8 mouse cellular contexts compared by ENCODE assay signal in genomic region chr10:80622661-80623456, GRCm38 (mm10). TPM values are rescaled to one million over a fixed set of nuclear protein-coding genes. Genes with fewer than 3 reads are reported as not detected.
DNase-seq lines count a peak whose midpoint lies in the region; ATAC-seq and TF ChIP-seq lines count a peak whose summit lies in the region.

Gene Csnk1g2, plus strand, starts transcription at chr10:80622838.

- H3K4me2 ChIP-seq in CH12.LX (ENCODE audit: insufficient read depth, low read depth, poor library complexity, severe bottlenecking) = peak within 1 kb of the TSS; percentile 98
- peak within 1 kb of the TSS; percentile 85 for H3K4me2 ChIP-seq in heart, postnatal 0 days (ENCODE audit: low read depth, low read length)
- H3K4me2 ChIP-seq in liver, embryonic 16.5 days (ENCODE audit: low read depth, low read length) = peak within 1 kb of the TSS; percentile 96

- dilution Hi-C loops in CH12.LX (cut with MboI; ENCODE audit: extremely low pct_ligation_motif_present, extremely low pct_unique_long_range_greater_than_20kb, low sequenced_read_pairs) = no loop called here

- TF ChIP-seq CTCF in CH12.LX (conservative IDR thresholded peaks at IDR 0.05 in 1 of 2, IDR thresholded peaks at IDR 0.05 in 1 of 2; ENCODE audit: low read depth in 2 of 2, low read length in 2 of 2) = no peak
- no peak for TF ChIP-seq CTCF in heart, postnatal 0 days (IDR thresholded peaks at IDR 0.05; ENCODE audit: low read depth)

- H3K36me3 ChIP-seq in CH12.LX (replicated peaks in 1 of 2; ENCODE audit: control insufficient read depth in 1 of 2, insufficient read depth in 1 of 2, low read length in 1 of 2) = peaks cover 3 to 33% of the 10 kb centered on the region in 2 experiments
- no peaks in the 10 kb centered on the region; the same call in 1 of the 2 replicates for H3K36me3 ChIP-seq in heart, postnatal 0 days (replicated peaks; ENCODE audit: control insufficient read depth, insufficient read depth, low read length)
- no peaks in the 10 kb centered on the region for H3K36me3 ChIP-seq in liver, embryonic 16.5 days (ENCODE audit: control insufficient read depth, insufficient read depth)

- TF ChIP-seq POLR2A in CH12.LX (IDR thresholded peaks at IDR 0.05; ENCODE audit: low read depth, low read length) = no peak; the same call in 1 of the 2 replicates

- no peak for TF ChIP-seq RAD21 in CH12.LX (IDR thresholded peaks at IDR 0.05; ENCODE audit: low read depth, low read length)

- H3K27me3 ChIP-seq in CH12.LX (replicated peaks) = no peaks in the 10 kb centered on the region
- no peaks in the 10 kb centered on the region for H3K27me3 ChIP-seq in heart, postnatal 0 days (ENCODE audit: control insufficient read depth, insufficient read depth, low read length)
- H3K27me3 ChIP-seq in liver, embryonic 16.5 days (ENCODE audit: control insufficient read depth, insufficient read depth, low read depth, low read length) = no peaks in the 10 kb centered on the region

- H3K4me1 ChIP-seq in CH12.LX (ENCODE audit: control insufficient read depth in 1 of 2, insufficient read depth in 2 of 2) = peaks cover 27 to 49% of the 10 kb centered on the region in 2 experiments
- peaks cover 33% of the 10 kb centered on the region for H3K4me1 ChIP-seq in heart, postnatal 0 days (ENCODE audit: control insufficient read depth, insufficient read depth)
- peaks cover 48% of the 10 kb centered on the region for H3K4me1 ChIP-seq in liver, embryonic 16.5 days (ENCODE audit: control insufficient read depth, low read depth, low read length)

- H3K9ac ChIP-seq in CH12.LX (ENCODE audit: insufficient read depth, low read depth) = peak within 1 kb of the TSS; percentile 99
- H3K9ac ChIP-seq in heart, postnatal 0 days (replicated peaks; ENCODE audit: low read depth, low read length) = peak within 1 kb of the TSS; percentile 77
- H3K9ac ChIP-seq in liver, embryonic 16.5 days (ENCODE audit: low read depth, low read length) = peak within 1 kb of the TSS; percentile 93

- no peak for TF ChIP-seq EP300 in CH12.LX (IDR thresholded peaks at IDR 0.05; ENCODE audit: low read length)
- TF ChIP-seq EP300 in heart, postnatal 0 days (IDR thresholded peaks at IDR 0.05; ENCODE audit: low read depth) = peak; percentile 13; the same call in 1 of the 2 replicates

- peaks cover 32% of the 10 kb centered on the region for H3K79me2 ChIP-seq in CH12.LX (replicated peaks; ENCODE audit: control insufficient read depth, extremely low read depth, insufficient read depth, poor library complexity, severe bottlenecking)

- H3K9me3 ChIP-seq in CH12.LX (replicated peaks; ENCODE audit: low read length) = no peaks in the 10 kb centered on the region
- H3K9me3 ChIP-seq in heart, postnatal 0 days (replicated peaks; ENCODE audit: control insufficient read depth, low read length) = no peaks in the 10 kb centered on the region
- no peaks in the 10 kb centered on the region for H3K9me3 ChIP-seq in liver, embryonic 16.5 days (replicated peaks; ENCODE audit: control insufficient read depth, low read length)

- peak within 1 kb of the TSS; percentile 87 to 99 (median 99) for H3K4me3 ChIP-seq in CH12.LX (replicated peaks in 1 of 3; ENCODE audit: low read depth in 2 of 3, low read length in 2 of 3, poor library complexity in 1 of 3)
- H3K4me3 ChIP-seq in heart, postnatal 0 days (ENCODE audit: low read depth, low read length) = peak within 1 kb of the TSS; percentile 82
- H3K4me3 ChIP-seq in liver, embryonic 16.5 days (ENCODE audit: low read depth, low read length) = peak within 1 kb of the TSS; percentile 86

- in situ Hi-C loops in CH12.LX (cut with MboI; ENCODE audit: low pct_ligation_motif_present, low pct_unique_long_range_greater_than_20kb, low sequenced_read_pairs) = no loop called here

- DNase-seq in CH12.LX (ENCODE audit: extremely low read depth) = peak; percentile 39
- DNase-seq in adrenal gland, adult (ENCODE audit: inconsistent age in 2 of 2, low spot score in 1 of 2) = peak; percentile 79 to 88
- DNase-seq in heart, postnatal 0 days (ENCODE audit: low spot score) = peak; percentile 27
- DNase-seq in kidney, postnatal 36 days = peak; percentile 29 to 72
- no peak for DNase-seq in c-Kit-positive CD71-positive TER-119-positive erythroid progenitor cells, embryonic 14.5 days (ENCODE audit: low spot score)

- H3K27ac ChIP-seq in CH12.LX (ENCODE audit: insufficient read depth, low read depth) = peak within 1 kb of the TSS; percentile 80
- peak within 1 kb of the TSS; percentile 88 for H3K27ac ChIP-seq in heart, postnatal 0 days (ENCODE audit: low read depth)
- peak within 1 kb of the TSS; percentile 98 for H3K27ac ChIP-seq in liver, embryonic 16.5 days (ENCODE audit: low read length)

- WGBS in heart, postnatal 0 days = under 1% methylated on average over 72 of the region's 85 CpGs
- under 1% methylated on average over 63 of the region's 85 CpGs for WGBS in liver, embryonic 16.5 days (ENCODE audit: insufficient replicate concordance)

- no peak for ATAC-seq in erythroid progenitor cell, adult 5-6 weeks (replicated peaks; ENCODE audit: low FRiP score, poor library complexity, severe bottlenecking)
- ATAC-seq in heart, postnatal 0 days (ENCODE audit: insufficient read depth, low read depth) = peak; percentile 36
- peak; percentile 84 for ATAC-seq in liver, embryonic 16.5 days (ENCODE audit: low read depth)
- ATAC-seq in neutrophil, adult 5-6 weeks (ENCODE audit: extremely low read depth, insufficient number of reproducible peaks, low FRiP score, poor library complexity, severe bottlenecking) = no peak

TF ChIP-seq in CH12.LX, 34 proteins besides CTCF, POLR2A, EP300 and RAD21:
- TF ChIP-seq JUN (IDR thresholded peaks at IDR 0.05; ENCODE audit: insufficient read depth, low read depth, low read length) (no peak), ELF1 (IDR thresholded peaks at IDR 0.05; ENCODE audit: low read depth, low read length) (peak; percentile 51; the same call in 1 of the 2 replicates), ZMIZ1 (IDR thresholded peaks at IDR 0.05; ENCODE audit: low read depth, low read length) (0 out of 2 replicates have a peak, but pooled peaks have one; percentile 16), USF1 (IDR thresholded peaks at IDR 0.05; ENCODE audit: low read depth, low read length) (peak; percentile 18; the same call in 1 of the 2 replicates), PAX5 (IDR thresholded peaks at IDR 0.05; ENCODE audit: low read length) (no peak), HCFC1 (IDR thresholded peaks at IDR 0.05; ENCODE audit: low read depth, low read length) (peak; percentile 41), TCF12 (IDR thresholded peaks at IDR 0.05; ENCODE audit: low read depth, low read length) (0 out of 2 replicates have a peak, but pooled peaks have one; percentile 37), NRF1 (IDR thresholded peaks at IDR 0.05; ENCODE audit: low read depth, low read length) (peak; percentile 96), NELFE (IDR thresholded peaks at IDR 0.05; ENCODE audit: low read depth, low read length) (peak; percentile 56)

RNA-seq across cellular contexts. Expression of gene Csnk1g2, which starts in this region (rescaled TPM):
- total RNA-seq in CH12.LX (2012; rRNA removed) (44.1 and 50.3 TPM in 2 replicates), CH12.LX (2014; rRNA removed) (44.3 and 50.1 TPM in 2 replicates)
- 55.9 and 59.0 TPM in 2 replicates for polyA plus RNA-seq in CH12.LX (2012; ENCODE audit: insufficient read length, low read depth)
- total RNA-seq in erythroid progenitor cell, adult 5-6 weeks (2015; ENCODE audit: low replicate concordance) = 31.4 and 58.0 TPM in 2 replicates
- total RNA-seq in erythroid progenitor cell, adult 5-6 weeks (2017; ENCODE audit: low replicate concordance) = 50.1 and 62.4 TPM in 2 replicates
- 141 and 149 TPM in 2 replicates for total RNA-seq in heart, postnatal 0 days (2014; rRNA removed; ENCODE audit: low replicate concordance)
- 69.1 and 75.6 TPM in 2 replicates for polyA plus RNA-seq in heart, postnatal 0 days (2015; fragmentation: Nextera tagmentation; extraction: Ambion mirVana)
- polyA plus RNA-seq in liver, embryonic 16.5 days (2015; fragmentation: Nextera tagmentation; extraction: Ambion mirVana) = 5.0 and 9.8 TPM in 2 replicates
- total RNA-seq in neutrophil, adult 5-6 weeks (2017) = 216 and 221 TPM in 2 replicates

Comparison
In these comparisons a context has a peak if more than half of its experiments do, and no peak if none do; other contexts are left out.
1. ATAC-seq: peak in heart, postnatal 0 days (single experiment) and liver, embryonic 16.5 days (single experiment); none in erythroid progenitor cell, adult 5-6 weeks (single experiment) and neutrophil, adult 5-6 weeks (single experiment).
2. Peak in every context shown above with its lines, with median percentiles within 50 percentile points of each other: H3K27ac ChIP-seq, H3K4me2 ChIP-seq, H3K4me3 ChIP-seq and H3K9ac ChIP-seq.